Mouse (Mus musculus): ENCODE measurements around the gene Myo18a.

Gene Myo18a

DNA sequence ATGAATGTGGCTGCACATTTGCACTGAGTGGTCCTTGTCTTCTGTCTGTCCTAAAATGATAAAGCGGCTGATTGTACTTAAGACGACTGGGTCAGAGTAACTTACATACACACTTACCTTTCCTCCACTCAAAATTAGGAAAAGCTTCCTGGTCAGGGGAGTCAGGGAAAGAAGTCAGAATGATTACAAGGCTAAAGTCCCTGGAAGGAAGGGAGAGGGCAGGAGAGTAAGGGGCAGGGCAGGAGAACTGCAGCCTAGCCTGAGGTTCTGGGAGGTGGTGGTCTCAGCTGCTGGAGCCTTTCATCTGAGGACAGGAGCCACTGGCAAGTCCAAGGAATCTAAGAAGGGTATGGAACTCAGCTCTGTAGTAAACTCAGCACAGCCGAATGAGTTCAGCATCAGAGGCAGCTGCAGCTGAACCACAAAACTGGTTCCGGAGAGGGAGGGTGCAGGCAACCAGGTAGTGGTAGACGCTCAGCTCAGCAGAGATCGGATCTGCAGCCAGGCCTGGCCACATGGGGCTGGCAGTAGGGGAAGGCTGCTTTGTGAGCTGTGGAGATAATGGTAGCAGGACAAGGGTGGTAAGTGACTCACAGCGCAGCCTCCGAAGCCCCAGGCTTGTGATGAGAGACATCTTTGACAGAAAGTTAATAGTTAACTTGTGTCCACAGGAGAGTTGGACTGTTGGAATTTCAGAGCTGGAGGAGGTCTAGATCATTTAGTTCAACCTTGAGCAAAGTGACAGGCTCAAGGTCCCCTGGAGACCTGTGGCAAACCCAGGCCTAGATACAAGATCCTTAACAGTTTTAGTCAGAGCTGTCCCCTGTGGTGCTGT is 9.1 kb downstream of the Myo18a start:
- no peak for DNase-seq (ENCODE audit: low spot score)

- no peak for DNase-seq (ENCODE audit: low spot score)
Measured at GRCm38 (mm10) chr11:77775701-77776400, 12.8 kb downstream of the Myo18a start.

- no peak for DNase-seq (ENCODE audit: low spot score)
Measured at GRCm38 (mm10) chr11:77777436-77777835, 14.4 kb downstream of the Myo18a start.

DNA sequence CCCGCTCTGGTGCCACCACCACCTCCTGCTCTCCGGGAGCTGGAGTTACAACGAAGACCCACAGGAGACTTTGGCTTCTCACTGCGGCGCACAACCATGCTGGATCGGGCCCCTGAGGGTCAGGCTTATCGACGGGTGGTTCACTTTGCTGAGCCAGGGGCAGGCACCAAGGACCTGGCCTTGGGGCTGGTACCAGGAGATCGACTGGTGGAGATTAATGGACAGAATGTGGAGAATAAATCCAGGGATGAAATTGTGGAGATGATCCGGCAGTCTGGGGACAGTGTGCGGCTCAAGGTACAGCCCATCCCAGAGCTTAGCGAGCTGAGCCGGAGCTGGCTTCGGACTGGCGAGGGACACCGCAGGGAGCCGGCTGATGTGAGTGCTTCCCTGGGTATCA is 14.9 kb downstream of the Myo18a start:
- DNase-seq (ENCODE audit: low spot score): no peak

DNA sequence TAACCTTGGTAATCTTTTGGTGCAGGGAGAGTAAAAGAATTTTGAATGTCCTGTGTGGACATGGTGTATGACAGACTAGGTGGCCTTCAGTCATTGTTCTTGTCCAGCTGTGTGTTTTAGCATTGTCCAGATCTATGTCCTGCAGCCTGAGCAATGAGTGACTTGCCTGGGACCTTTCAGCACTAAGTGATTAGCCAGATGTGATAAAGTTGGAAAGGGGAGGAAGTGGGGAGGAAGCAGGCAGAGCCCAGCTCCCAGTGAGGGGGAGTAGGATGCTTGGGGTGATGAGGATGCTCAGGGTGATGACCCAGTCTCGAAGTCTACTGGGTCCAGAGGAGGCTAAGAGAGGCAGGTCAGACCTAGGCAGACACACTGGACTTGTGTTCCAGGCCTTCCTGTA is 16.2 kb downstream of the Myo18a start:
- DNase-seq (ENCODE audit: low spot score): no peak

DNA sequence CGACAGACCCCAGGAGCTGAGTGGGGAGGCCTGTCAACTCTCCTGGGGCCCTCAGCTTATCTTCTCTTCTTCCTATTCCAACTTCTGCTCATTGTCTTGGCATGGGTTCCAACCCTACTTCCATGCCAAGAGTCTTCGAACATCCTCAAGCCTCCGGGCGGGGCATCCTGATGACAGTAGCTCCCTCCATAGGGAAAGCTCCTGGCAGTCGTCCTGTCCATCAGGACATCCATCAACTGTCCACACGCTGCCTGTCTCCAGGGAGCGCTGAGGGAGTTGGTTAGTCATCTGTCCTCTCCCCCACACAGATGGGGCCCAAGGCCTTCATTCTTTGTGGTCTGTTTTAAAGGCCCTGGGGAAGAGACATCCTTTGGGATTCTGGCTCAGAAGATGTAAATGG is 18.0 kb downstream of the Myo18a start:
- DNase-seq (ENCODE audit: low spot score): no peak

DNA sequence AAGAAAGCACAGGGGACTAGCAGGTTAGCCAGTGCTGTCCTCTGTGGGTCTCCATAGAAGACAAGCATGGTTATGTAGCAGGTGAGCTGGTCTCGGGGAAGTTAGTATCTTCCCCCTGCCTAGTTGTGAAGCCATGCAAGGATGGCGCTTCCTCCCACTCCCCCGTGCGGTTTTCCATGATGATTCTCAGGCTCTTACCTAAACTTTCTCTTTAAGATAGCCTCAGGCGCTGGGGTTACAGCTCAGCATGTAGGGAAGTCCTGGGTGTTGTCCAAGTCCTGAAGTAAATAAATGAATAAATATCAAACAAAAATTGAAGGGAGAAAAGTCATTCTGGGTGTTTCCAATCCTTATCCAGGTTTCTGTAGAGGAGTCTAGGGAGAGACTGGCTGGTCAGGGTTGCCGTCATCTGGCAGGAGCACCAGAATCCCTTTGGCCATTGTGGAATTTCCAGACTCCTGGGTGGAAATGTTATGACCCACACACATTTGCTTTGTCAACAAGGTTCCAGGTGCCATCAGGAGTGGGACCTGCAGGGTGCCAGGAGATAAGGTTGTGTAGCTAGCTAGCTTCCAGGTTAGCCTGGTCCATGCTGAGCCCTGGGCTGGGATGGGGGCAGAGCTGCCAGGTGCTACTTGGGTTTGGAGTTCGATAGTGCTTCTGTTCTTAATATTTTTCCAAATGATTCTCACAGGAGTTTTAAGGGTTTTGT is 19.2 kb downstream of the Myo18a start:
- no peak for DNase-seq (ENCODE audit: low spot score)

DNA sequence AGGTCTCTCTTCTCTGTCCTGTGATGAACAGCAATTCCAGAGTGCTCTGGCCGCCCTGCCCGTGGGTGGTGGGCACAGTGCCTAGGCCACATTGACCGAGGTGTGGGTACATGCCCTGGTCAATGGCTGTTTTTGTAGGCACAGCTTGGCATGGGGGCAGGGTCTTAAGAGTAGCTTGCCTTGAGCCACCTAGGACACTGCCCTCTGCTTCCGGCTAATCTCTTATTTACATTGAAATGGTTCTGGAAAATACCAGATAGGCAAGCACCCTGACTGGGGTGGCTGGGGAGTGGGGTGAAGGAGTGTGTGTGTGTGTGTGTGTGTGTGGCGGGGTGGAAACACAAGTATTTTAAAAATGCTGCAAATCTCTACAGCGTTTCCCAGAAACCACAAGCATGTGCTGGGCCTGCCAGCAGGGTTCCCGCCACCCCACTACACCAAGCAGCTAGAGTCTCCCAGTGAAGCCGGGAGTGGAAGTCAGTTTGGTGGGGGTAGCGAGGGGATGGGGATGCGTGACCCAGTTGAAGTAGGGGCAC is 20.2 kb downstream of the Myo18a start:
- DNase-seq (ENCODE audit: low spot score): no peak

GRCm38 (mm10) chr11:77783747-77784646 is 21.0 kb downstream of the Myo18a start:
- DNase-seq (ENCODE audit: low spot score): no peak

GRCm38 (mm10) chr11:77784894-77785293 is 21.8 kb downstream of the Myo18a start:
- peak; percentile 72 for DNase-seq (ENCODE audit: low spot score)

DNA sequence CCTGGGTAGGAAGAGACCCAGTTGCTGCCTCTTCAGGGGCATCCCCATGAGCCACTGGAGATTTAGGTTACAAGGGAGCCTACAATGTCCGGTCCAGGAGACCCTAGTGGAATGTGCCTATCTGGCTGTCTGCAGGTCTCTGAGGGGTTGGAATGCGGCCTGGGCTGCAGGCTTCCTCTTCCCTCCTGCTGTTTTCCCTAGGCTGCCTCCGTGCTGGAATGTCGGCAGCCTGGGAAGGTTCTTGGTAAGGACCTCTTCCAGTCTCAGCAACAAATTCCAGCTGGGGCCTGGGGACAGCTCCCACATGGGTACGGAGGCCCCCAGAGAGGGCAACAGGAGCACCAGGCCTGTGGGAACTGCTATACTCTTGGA is 22.3 kb downstream of the Myo18a start:
- no peak for DNase-seq (ENCODE audit: low spot score)

GRCm38 (mm10) chr11:77785768-77786561 is 22.9 kb downstream of the Myo18a start:
- DNase-seq (ENCODE audit: low spot score): no peak

GRCm38 (mm10) chr11:77787707-77788106 is 24.7 kb downstream of the Myo18a start, which contains the start of gene Gm10277:
Gm10277 (minus strand) TSS chr11:77787747.
- no peak for DNase-seq (ENCODE audit: low spot score)

- no peak for DNase-seq (ENCODE audit: low spot score)
Measured at GRCm38 (mm10) chr11:77789512-77789911, 26.5 kb downstream of the Myo18a start.

GRCm38 (mm10) chr11:77790286-77790685 is 27.2 kb downstream of the Myo18a start:
- DNase-seq (ENCODE audit: low spot score): no peak

GRCm38 (mm10) chr11:77791241-77791727 is 28.2 kb downstream of the Myo18a start:
- DNase-seq (ENCODE audit: low spot score): no peak

DNA sequence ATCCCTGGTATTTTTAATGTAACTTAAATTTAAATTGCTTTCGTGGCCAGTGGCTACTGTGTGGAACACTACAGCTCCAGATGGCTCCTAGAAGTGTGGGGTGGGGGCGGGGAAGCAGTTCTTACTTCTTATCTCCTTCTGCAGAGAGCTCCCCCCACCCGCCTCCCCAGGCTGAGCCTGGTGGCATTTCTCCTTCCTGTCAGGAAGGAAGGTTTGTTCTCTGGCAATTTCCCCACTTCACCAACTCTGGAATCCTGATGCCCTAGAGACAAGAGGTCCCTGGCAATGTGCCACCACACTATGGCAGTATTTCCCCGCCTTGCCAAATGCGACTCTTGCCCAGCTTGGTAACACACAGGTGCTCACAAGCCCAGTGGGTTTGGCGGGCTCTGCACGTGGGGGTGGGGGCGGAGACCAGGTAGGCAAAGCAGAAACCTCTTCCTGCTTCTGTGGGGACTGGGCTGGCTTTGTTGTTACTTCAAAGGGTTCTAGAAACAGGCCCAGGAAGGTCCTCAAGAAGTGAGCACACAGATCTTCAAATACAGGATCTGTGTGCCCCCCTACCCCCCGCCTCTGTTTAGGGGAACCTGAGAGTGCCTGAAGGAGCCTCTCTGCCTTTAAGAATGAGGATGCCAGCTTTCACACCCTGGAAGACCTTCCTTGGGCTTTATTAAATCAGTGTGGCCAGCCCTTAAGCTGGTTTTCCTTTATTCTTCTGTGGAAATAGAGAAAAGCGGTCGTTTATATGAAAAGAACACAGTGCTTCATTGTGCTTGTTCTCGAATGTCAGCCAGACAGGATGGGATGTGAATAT is 28.9 kb downstream of the Myo18a start:
- no peak for DNase-seq (ENCODE audit: low spot score)

DNA sequence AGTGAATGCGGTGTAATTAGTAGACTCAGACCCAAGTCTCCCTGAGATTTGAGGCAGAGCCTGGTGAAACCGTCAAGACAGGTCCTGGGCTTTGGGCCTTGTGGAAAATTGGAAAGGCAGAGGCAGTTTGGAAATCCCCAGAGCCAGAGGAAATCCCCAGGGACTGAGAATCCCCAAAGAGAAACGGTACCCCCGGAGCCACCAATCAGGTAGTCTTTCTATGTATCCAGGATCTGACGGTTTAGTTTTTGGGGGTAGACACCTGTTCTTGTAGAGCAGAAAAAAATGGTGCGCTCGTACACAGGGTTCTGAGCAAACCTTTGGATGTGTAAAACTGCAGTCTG is 29.5 kb downstream of the Myo18a start:
- no peak for DNase-seq (ENCODE audit: low spot score)

DNA sequence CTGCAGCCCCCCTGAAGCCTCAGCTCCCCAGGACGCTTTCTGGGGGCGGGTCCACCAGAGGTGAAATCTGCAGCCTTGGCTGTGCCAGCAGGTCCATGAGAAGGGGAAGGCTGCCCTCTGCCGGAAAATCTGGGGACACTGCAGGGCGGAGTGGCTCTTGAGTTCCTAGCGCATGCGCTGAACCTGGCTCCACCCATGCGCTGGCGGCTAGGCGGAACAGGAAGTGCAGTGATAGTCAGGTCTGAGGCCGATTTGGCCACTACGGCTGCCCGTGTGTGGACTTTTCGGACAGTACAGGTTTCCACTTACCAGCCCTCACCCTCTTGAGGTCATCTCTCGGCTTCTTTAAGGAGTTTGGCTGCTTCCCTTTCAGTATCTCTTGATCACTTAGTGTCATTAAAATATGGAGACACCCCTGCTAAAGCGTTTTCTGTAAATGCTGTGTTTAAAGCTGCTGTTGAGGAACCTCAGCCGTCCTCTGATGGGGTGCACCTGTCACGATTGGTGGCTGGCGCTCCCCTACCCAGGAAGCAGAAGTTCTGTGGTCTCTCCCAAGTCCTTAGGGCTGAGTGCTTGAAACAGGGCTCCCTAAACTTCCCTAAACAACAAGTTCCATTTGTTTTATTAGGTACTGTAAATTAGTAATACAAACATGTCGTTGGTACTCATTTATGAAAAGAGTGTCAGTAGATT is 30.3 kb downstream of the Myo18a start:
- DNase-seq (ENCODE audit: low spot score): peak; percentile 97
